Mouse (Mus musculus) intestine, postnatal 0 days (tissue): ENCODE measurements around the gene Acss2. TPM values are rescaled to one million over a fixed set of nuclear protein-coding genes. Genes with fewer than 3 reads are reported as not detected.

Experiments used
- ATAC-seq: fragments of 200-750 bp; cut with Nextera tagmentation; 2 replicates; pipeline ENCODE4 v1.8.0; 2017; ENCODE audit warnings: mild to moderate bottlenecking, moderate TSS enrichment, moderate library complexity
- H3K27ac ChIP-seq: fragments of 300-500 bp; sonication (generic); 2 replicates; pipeline ENCODE4 v1.5.1; 2014; ENCODE audit warnings: mild to moderate bottlenecking, low read depth, low read length, moderate library complexity
- H3K27me3 ChIP-seq: fragments of 300-500 bp; sonication (generic); replicated peaks from 2 replicates; pipeline ENCODE4 v1.6.1; 2014; ENCODE audit warnings: low read length, mixed read lengths; ENCODE audit not compliant: control insufficient read depth, insufficient read depth
- H3K36me3 ChIP-seq: fragments of 300-500 bp; sonication (generic); 2 replicates; pipeline ENCODE4 v1.6.1; 2014; ENCODE audit warnings: mild to moderate bottlenecking, moderate library complexity; ENCODE audit not compliant: control insufficient read depth, insufficient read depth
- H3K4me1 ChIP-seq: fragments of 300-500 bp; sonication (generic); replicated peaks from 2 replicates; pipeline ENCODE4 v1.6.1; 2014; ENCODE audit warnings: antibody characterized with exemption, low read length, mixed read lengths; ENCODE audit not compliant: control insufficient read depth, insufficient read depth
- H3K4me2 ChIP-seq: fragments of 300-500 bp; sonication (generic); replicated peaks from 2 replicates; pipeline ENCODE4 v1.6.1; 2014; ENCODE audit warnings: low read depth, mild to moderate bottlenecking, moderate library complexity
- H3K4me3 ChIP-seq: fragments of 300-500 bp; sonication (generic); 2 replicates; pipeline ENCODE4 v1.5.1; 2014; ENCODE audit warnings: low read depth, low read length
- H3K9ac ChIP-seq: fragments of 300-500 bp; sonication (generic); 2 replicates; pipeline ENCODE4 v1.6.1; 2014; ENCODE audit warnings: mild to moderate bottlenecking, low read depth, low read length
- H3K9me3 ChIP-seq: fragments of 300-500 bp; sonication (generic); 2 replicates; pipeline ENCODE4 v1.6.1; 2016; ENCODE audit warnings: mixed run types; ENCODE audit not compliant: control insufficient read depth
- CTCF ChIP-seq: sonication (generic); IDR thresholded peaks from 2 replicates; pipeline ENCODE4 v1.5.1; 2016; ENCODE audit warnings: low read depth, mild to moderate bottlenecking, control low read depth, antibody characterized with exemption, moderate library complexity
- WGBS: fragments of 180-500 bp; shearing (Covaris S2); extraction: QIAGEN DNeasy Blood & Tissue Kit; methylation state at CpG from one replicate; pipeline ENCODE4 v1.1.7; 2014; 5-methylcytosine and 5-hydroxymethylcytosine counted together
- polyA plus RNA-seq: library from polyadenylated mRNA; unstranded; fragments of >200 nt; fragmentation: Nextera tagmentation; extraction: Ambion mirVana; gene quantifications from 2 replicates; pipeline ENCODE4 v1.2.1, GENCODE M21; 2015

The Acss2 gene
- polyA plus RNA-seq, 1 experiment from 2014 or later: 8.4 TPM

DNA sequence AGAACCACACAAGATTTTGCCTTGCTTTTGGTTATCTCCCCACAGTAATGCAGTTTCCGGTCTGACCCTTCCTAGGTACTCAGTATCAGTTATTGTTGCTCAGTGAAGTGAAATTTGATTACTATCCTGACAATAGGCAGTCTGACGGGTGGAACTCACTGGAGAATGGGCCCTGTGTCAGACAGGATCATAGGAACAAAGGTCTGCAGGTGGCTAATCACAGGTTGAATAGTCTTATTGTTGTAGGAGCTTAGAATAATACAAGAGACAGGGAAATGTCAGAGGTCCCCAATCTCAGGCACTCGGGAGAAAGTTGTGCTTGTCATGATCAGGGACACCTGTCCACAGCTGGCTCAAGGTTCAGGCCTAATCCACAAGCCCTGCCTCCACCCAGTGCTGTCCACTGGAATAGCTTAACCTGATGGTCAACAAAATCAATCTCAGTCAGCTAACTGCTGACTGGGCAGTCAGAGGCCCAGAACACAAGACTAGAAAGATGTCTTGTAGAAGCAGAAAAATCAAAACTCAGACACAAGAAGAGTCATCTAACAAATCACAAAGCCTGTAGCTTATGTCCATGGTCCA lies 51.6 kb downstream of the Acss2 start:
- Histone ChIP-seq H3K4me3 (no peak overlapping the region), H3K4me1 (0 out of 2 replicates have a peak, but pooled peaks cover 3% of the 10 kb centered on the region), H3K27me3 (no peaks in the 10 kb centered on the region), H3K9ac (no peak overlapping the region), H3K27ac (peak overlapping the region; percentile 17; the same call in 1 of the 2 replicates), H3K4me2 (no peak overlapping the region), H3K36me3 (peaks cover 60% of the 10 kb centered on the region), H3K9me3 (no peaks in the 10 kb centered on the region)
- 35% methylated on average over 3 of the region's 3 CpGs for WGBS
- ATAC-seq: peak; percentile 75
- no peak for TF ChIP-seq CTCF

DNA sequence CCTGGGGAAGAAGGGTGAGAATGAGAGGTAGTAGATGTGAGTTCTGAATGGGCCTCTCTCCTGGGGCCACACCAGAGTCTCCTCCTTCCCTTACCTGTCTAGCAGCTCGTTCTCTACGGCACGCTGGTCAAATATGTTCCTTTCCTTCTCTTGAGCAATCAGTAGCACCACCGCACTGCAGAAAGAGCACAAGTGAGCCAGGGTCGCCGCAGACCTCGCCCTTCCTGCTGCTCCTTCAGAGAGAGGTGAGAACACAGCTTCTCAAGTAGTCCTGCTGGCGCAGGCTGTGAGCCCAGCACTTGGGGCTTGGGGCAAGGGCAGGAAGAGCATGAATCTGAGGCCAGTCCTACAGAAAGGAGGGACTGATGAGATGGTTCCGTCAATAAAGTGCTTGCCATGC lies 55.3 kb downstream of the Acss2 start:
- Histone ChIP-seq H3K4me2 (no peak overlapping the region), H3K4me1 (0 out of 2 replicates have a peak, but pooled peaks cover 3% of the 10 kb centered on the region), H3K9ac (no peak overlapping the region), H3K36me3 (peaks cover 45% of the 10 kb centered on the region), H3K27me3 (no peaks in the 10 kb centered on the region), H3K9me3 (no peaks in the 10 kb centered on the region), H3K27ac (no peak overlapping the region), H3K4me3 (no peak overlapping the region)
- TF ChIP-seq CTCF: no peak
- 76% methylated on average over 9 of the region's 9 CpGs for WGBS
- ATAC-seq: no peak

DNA sequence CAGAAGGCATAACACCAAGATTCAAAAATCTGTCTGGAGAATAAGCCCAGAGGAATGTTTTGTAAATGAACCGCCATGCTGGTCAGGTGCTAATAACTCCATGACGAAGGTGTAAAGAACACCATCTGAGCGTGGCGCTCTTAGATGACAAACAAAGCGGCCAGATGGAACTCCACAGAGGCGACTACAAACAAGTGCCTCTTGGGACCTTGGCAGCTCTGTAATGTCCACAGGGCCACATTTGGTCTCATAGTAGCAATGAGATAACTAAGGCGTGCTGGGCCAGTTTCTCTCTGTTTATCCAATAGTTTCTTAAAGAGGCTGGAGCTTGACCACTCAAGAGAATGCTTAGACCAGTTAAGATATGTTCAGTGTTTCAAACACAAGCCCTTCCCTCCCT lies 56.2 kb downstream of the Acss2 start:
- Histone ChIP-seq H3K4me1 (0 out of 2 replicates have a peak, but pooled peaks cover 3% of the 10 kb centered on the region), H3K27me3 (no peaks in the 10 kb centered on the region), H3K9ac (no peak overlapping the region), H3K27ac (no peak overlapping the region), H3K9me3 (no peaks in the 10 kb centered on the region), H3K36me3 (peaks cover 45% of the 10 kb centered on the region), H3K4me2 (no peak overlapping the region), H3K4me3 (no peak overlapping the region)
- ATAC-seq: no peak
- no peak for TF ChIP-seq CTCF
- 92% methylated on average over 7 of the region's 7 CpGs for WGBS

DNA sequence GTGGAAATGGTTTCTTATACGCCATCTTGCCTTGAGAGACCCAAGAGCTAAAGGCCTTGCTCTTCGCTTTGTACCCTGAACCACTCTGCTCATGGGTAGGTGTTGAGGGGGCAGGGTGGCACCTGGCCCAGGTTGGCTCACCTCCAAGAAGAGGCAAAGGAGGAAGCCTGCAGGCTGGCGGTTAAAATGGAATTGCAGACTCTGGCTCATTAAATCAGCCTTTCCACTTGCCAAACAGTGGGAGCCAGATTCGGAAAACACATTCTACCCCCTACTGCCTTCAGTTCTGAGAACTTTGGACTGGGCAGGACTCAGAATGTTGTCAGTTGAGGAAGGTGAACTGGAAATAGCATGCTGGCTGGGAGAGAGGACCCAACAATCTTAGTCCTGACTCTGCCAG lies 57.0 kb downstream of the Acss2 start:
- H3K27me3 ChIP-seq: no peaks in the 10 kb centered on the region
- H3K36me3 ChIP-seq: peaks cover 43% of the 10 kb centered on the region
- 0 out of 2 replicates have a peak, but pooled peaks have one; percentile 12 for TF ChIP-seq CTCF
- H3K4me1 ChIP-seq: 0 out of 2 replicates have a peak, but pooled peaks cover 2% of the 10 kb centered on the region
- no peak overlapping the region for H3K9ac ChIP-seq
- no peak overlapping the region for H3K4me3 ChIP-seq
- no peak overlapping the region for H3K27ac ChIP-seq
- H3K9me3 ChIP-seq: no peaks in the 10 kb centered on the region
- peak; percentile 73 for ATAC-seq
- 63% methylated on average over 4 of the region's 4 CpGs for WGBS
- no peak overlapping the region for H3K4me2 ChIP-seq

DNA sequence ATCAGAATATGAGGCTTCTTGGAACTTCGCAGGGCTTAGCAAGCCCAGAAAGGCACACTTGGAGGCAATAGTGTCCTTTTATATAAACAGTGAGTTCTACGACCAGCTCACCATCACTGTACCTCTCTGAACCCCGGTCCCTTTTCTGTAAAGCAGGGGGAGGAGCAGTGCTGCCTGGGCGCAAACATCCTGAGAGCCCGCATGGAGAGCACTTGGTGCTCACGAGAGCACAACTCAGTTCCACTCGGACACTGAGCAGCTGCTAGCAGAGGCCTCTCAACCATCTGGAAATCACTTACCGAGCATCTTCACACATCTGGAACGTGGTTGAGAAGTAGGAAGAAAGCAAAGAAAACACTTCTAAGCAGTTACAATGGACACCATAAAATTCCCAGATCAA lies 58.9 kb downstream of the Acss2 start:
- Histone ChIP-seq H3K27me3 (no peaks in the 10 kb centered on the region), H3K4me3 (no peak overlapping the region), H3K4me1 (no peaks in the 10 kb centered on the region), H3K27ac (no peak overlapping the region), H3K9ac (no peak overlapping the region), H3K4me2 (no peak overlapping the region), H3K9me3 (no peaks in the 10 kb centered on the region), H3K36me3 (peaks cover 52% of the 10 kb centered on the region)
- no peak for TF ChIP-seq CTCF
- 81% methylated on average over 9 of the region's 9 CpGs for WGBS
- ATAC-seq: no peak

DNA sequence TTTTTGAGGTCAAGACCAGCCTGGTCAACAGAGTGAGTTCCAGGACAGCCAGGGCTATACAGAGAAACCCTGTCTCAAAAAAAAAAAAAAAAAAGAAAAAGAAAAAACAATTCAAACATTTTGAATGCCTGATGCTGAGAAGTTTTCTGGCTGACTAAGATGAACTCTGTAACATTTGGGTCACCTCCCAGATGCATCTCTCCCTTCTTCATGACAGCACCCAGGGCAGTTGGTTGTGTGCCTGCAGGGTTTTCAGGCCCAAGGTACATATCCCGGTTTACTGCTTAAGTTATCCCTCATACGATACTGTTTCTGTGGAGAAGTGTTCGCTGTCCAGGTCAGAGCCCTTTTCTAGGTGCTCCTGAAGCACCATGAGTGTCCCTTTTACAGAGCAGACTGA lies 62.6 kb downstream of the Acss2 start:
- H3K27me3 ChIP-seq: no peaks in the 10 kb centered on the region
- no peak overlapping the region for H3K4me3 ChIP-seq
- TF ChIP-seq CTCF: no peak
- no peak overlapping the region for H3K9ac ChIP-seq
- no peak overlapping the region for H3K4me2 ChIP-seq
- 91% methylated on average over 3 of the region's 3 CpGs for WGBS
- no peaks in the 10 kb centered on the region for H3K4me1 ChIP-seq
- no peak for ATAC-seq
- no peak overlapping the region for H3K27ac ChIP-seq
- H3K9me3 ChIP-seq: no peaks in the 10 kb centered on the region
- peaks cover 39% of the 10 kb centered on the region for H3K36me3 ChIP-seq
